Mouse (Mus musculus) bone marrow, adult 2 months (tissue): Measurements from ENCODE around the gene Map6. TPM values are rescaled to one million over a fixed set of nuclear protein-coding genes. Genes with fewer than 3 reads are reported as not detected.

Experiments
- H3K27ac ChIP-seq: fragments of 200-500 bp; 2 replicates; pipeline ENCODE4 v1.5.1; 2012; ENCODE audit warnings: low read depth, mild to moderate bottlenecking, control low read depth, inconsistent platforms, low read length; ENCODE audit not compliant: control insufficient read depth, poor library complexity, insufficient read depth
- H3K4me1 ChIP-seq: fragments of 200-500 bp; 2 replicates; pipeline ENCODE4 v1.6.1; 2011; ENCODE audit warnings: low read length; ENCODE audit not compliant: control insufficient read depth, insufficient read depth
- H3K4me3 ChIP-seq: fragments of 200-500 bp; replicated peaks from 2 replicates; pipeline ENCODE3; 2011; ENCODE audit warnings: mild to moderate bottlenecking, low read depth, low read length, control low read depth; ENCODE audit not compliant: control insufficient read depth
- CTCF ChIP-seq: fragments of 200-500 bp; IDR thresholded peaks from 2 replicates; pipeline ENCODE4 v1.5.1; 2011; ENCODE audit warnings: low read length, control low read depth; ENCODE audit not compliant: control insufficient read depth, insufficient read depth
- POLR2A ChIP-seq: fragments of 200-500 bp; IDR thresholded peaks from 2 replicates; pipeline ENCODE4 v1.6.1; 2011; ENCODE audit warnings: low read depth, mild to moderate bottlenecking, control low read depth, low read length, borderline replicate concordance; ENCODE audit not compliant: control insufficient read depth
- WGBS: fragments of 180-500 bp; shearing (Covaris S2); methylation state at CpG from one replicate; pipeline ENCODE4 v1.1.7; 2018; 5-methylcytosine and 5-hydroxymethylcytosine counted together
- polyA plus RNA-seq: library from polyadenylated mRNA; stranded (reverse); fragments of >200 nt; gene quantifications from 2 replicates; pipeline ENCODE4 v1.2.4, GENCODE M21; 2011; ENCODE audit warnings: low replicate concordance; ENCODE audit not compliant: missing spikeins, insufficient read depth, insufficient read length

The Map6 gene
- polyA plus RNA-seq, 1 experiment: 1.7 TPM

GRCm38 (mm10) chr7:99248906-99249581 lies 18.2 kb upstream of the Map6 start:
- 1% methylated on average over 44 of the region's 44 CpGs for WGBS
- Histone ChIP-seq H3K4me3 (peak overlapping the region; percentile 59), H3K4me1 (peaks cover 2% of the 10 kb centered on the region; the same call in 1 of the 2 replicates), H3K27ac (peak overlapping the region; percentile 72)
- no peak for TF ChIP-seq POLR2A
- TF ChIP-seq CTCF: no peak

DNA sequence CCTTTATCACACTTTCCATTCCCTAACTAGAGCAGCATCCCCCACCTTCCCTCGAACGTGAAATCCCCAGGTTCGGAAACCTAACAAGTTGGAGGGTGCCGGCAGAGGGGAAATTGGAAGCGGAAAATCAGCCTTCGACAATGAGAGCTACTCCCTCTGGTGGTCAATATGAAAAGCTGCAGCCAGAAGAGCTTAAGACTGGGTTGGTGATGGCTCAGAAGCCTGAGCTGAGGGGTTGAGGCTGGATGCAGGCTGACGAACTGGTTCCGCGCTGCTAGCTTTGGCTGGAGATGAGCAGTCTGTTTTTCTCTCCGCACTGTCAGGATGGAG lies 17.7 kb upstream of the Map6 start:
- Histone ChIP-seq H3K4me1 (peaks cover 2% of the 10 kb centered on the region; the same call in 1 of the 2 replicates), H3K4me3 (no peak overlapping the region), H3K27ac (no peak overlapping the region)
- WGBS: 1% methylated on average over 10 of the region's 10 CpGs
- TF ChIP-seq CTCF (peak; percentile 64), POLR2A (no peak)

- Histone ChIP-seq H3K4me1 (peaks cover 2% of the 10 kb centered on the region; the same call in 1 of the 2 replicates), H3K27ac (no peak overlapping the region), H3K4me3 (no peak overlapping the region)
- TF ChIP-seq CTCF: no peak
- TF ChIP-seq POLR2A: no peak
- 42% methylated on average over 9 of the region's 9 CpGs for whole genome bisulfite sequencing
Measured at GRCm38 (mm10) chr7:99250386-99250785, 16.9 kb upstream of the Map6 start.

GRCm38 (mm10) chr7:99255006-99255405 lies 12.2 kb upstream of the Map6 start:
- 67% methylated on average over 7 of the region's 7 CpGs for WGBS
- Histone ChIP-seq H3K4me1 (peaks cover 1% of the 10 kb centered on the region; the same call in 1 of the 2 replicates), H3K27ac (no peak overlapping the region), H3K4me3 (no peak overlapping the region)
- TF ChIP-seq CTCF (no peak), POLR2A (no peak)

- H3K4me3 ChIP-seq: no peak overlapping the region
- H3K27ac ChIP-seq: no peak overlapping the region
- 64% methylated on average over 3 of the region's 3 CpGs for WGBS
- no peaks in the 10 kb centered on the region; the same call in 1 of the 2 replicates for H3K4me1 ChIP-seq
- TF ChIP-seq CTCF: no peak
- TF ChIP-seq POLR2A: no peak
Measured at GRCm38 (mm10) chr7:99261900-99262299, 5.3 kb upstream of the Map6 start.

GRCm38 (mm10) chr7:99263509-99263908 lies 3.7 kb upstream of the Map6 start:
- no peak for TF ChIP-seq CTCF
- TF ChIP-seq POLR2A: no peak
- Histone ChIP-seq H3K4me3 (no peak overlapping the region), H3K4me1 (no peaks in the 10 kb centered on the region; the same call in 1 of the 2 replicates), H3K27ac (no peak overlapping the region)
- WGBS: 24% methylated on average over 4 of the region's 4 CpGs

DNA sequence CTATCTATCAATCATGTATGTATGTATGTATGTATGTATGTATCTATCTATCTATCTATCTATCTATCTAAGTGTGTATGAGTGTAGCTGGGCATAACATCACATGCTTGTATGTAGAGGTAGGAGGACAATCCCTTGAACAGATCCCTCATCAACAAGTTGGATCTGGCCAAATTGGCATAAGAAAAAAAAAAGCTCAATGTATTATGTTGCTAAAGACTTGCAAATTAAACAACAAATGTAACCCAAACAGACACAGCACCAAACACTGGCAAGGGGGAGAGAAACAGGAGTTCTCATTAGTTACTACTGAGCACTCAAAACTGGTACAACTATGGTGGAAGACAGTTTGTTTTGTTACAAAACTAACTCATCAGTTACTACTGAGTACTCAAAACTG lies 2.6 kb upstream of the Map6 start:
- TF ChIP-seq CTCF (no peak), POLR2A (no peak)

GRCm38 (mm10) chr7:99267897-99268505 lies 754 bp downstream of the Map6 start:
- H3K4me3 ChIP-seq: no peak overlapping the region
- no peak overlapping the region for H3K27ac ChIP-seq
- TF ChIP-seq CTCF (no peak), POLR2A (no peak)
- WGBS: 2% methylated on average over 59 of the region's 59 CpGs
- no peaks in the 10 kb centered on the region; the same call in 1 of the 2 replicates for H3K4me1 ChIP-seq

More for the DNA sequence above, 2.6 kb upstream of the Map6 start:
- H3K4me1 ChIP-seq: no peaks in the 10 kb centered on the region; the same call in 1 of the 2 replicates
- no peak overlapping the region for H3K4me3 ChIP-seq
- no peak overlapping the region for H3K27ac ChIP-seq
